ENCODE assay signal across 9 mouse cellular contexts in genomic region chr2:43787141-43787540, GRCm38 (mm10). TPM values are rescaled to one million over a fixed set of nuclear protein-coding genes. Genes with fewer than 3 reads are reported as not detected.
DNase-seq lines count a peak whose midpoint lies in the region; ATAC-seq and TF ChIP-seq lines count a peak whose summit lies in the region.
"Had no signal": no experiment of that assay in that cellular context is flagged by ENCODE, and none has a peak within 500 bp of the region (broad histone marks: within the 10 kb centered on the region; RNA-seq: fewer than 3 reads in every experiment).

No protein-coding gene starts in this region.

- TF ChIP-seq POLR2A in cerebellum, adult 2 months (IDR thresholded peaks at IDR 0.05; ENCODE audit: borderline replicate concordance, insufficient read depth, low read length): no peak

- in situ Hi-C loops in ES-E14 (cut with MboI; ENCODE audit: low sequenced_read_pairs in 2 of 2, unreplicated experiment in 2 of 2): no loop called here

- TF ChIP-seq EP300 in heart, postnatal 0 days (IDR thresholded peaks at IDR 0.05; ENCODE audit: low read depth): no peak

- H3K9ac ChIP-seq in heart, postnatal 0 days (replicated peaks; ENCODE audit: low read depth, low read length): no peak overlapping the region
- H3K9ac ChIP-seq in heart, embryonic 11.5 days (ENCODE audit: low read depth, low read length): no peak overlapping the region
- no peak overlapping the region for H3K9ac ChIP-seq in ES-E14 (ENCODE audit: insufficient read depth, low read depth, low read length, poor library complexity, severe bottlenecking)
- no peak overlapping the region for H3K9ac ChIP-seq in midbrain, embryonic 16.5 days (ENCODE audit: low read depth, low read length)

- no peak overlapping the region for H3K4me3 ChIP-seq in heart, postnatal 0 days (ENCODE audit: low read depth, low read length)
- H3K4me3 ChIP-seq in heart, embryonic 11.5 days (ENCODE audit: low read depth, low read length): no peak overlapping the region
- H3K4me3 ChIP-seq in ES-E14 (ENCODE audit: insufficient read depth in 1 of 2, low read depth in 1 of 2, low read length in 2 of 2, poor library complexity in 1 of 2, severe bottlenecking in 1 of 2): no peak overlapping the region
- H3K4me3 ChIP-seq in cerebellum, adult 2 months (replicated peaks; ENCODE audit: insufficient read depth, low read depth, low read length): no peak overlapping the region
- H3K4me3 ChIP-seq in midbrain, embryonic 16.5 days (ENCODE audit: low read depth, low read length): no peak overlapping the region
- H3K4me3 ChIP-seq: megakaryocyte, embryonic 14.5 days had no signal

- H3K27me3 ChIP-seq in heart, postnatal 0 days (ENCODE audit: control insufficient read depth, insufficient read depth, low read length): no peaks in the 10 kb centered on the region
- no peaks in the 10 kb centered on the region for H3K27me3 ChIP-seq in heart, embryonic 11.5 days (ENCODE audit: control insufficient read depth, insufficient read depth, low read length)
- no peaks in the 10 kb centered on the region; the same call in 1 of the 2 replicates for H3K27me3 ChIP-seq in cerebellum, adult 2 months (ENCODE audit: control insufficient read depth, insufficient read depth, low read length)
- H3K27me3 ChIP-seq in midbrain, embryonic 16.5 days (ENCODE audit: control insufficient read depth, insufficient read depth, low read depth, low read length): no peaks in the 10 kb centered on the region
- H3K27me3 ChIP-seq: megakaryocyte, embryonic 14.5 days had no signal

- ATAC-seq in heart, postnatal 0 days (ENCODE audit: insufficient read depth, low read depth): no peak; the same call in 1 of the 2 replicates
- no peak; the same call in 1 of the 2 replicates for ATAC-seq in heart, embryonic 11.5 days (replicated peaks; ENCODE audit: insufficient number of reproducible peaks, low FRiP score, low TSS enrichment)
- ATAC-seq in midbrain, embryonic 16.5 days: peak; percentile 95

- H3K9me3 ChIP-seq in heart, postnatal 0 days (replicated peaks; ENCODE audit: control insufficient read depth, low read length): no peaks in the 10 kb centered on the region
- H3K9me3 ChIP-seq in heart, embryonic 11.5 days (replicated peaks; ENCODE audit: control insufficient read depth, low read length): no peaks in the 10 kb centered on the region
- no peaks in the 10 kb centered on the region for H3K9me3 ChIP-seq in ES-E14 (ENCODE audit: control insufficient read depth, insufficient read depth, low read depth, low read length)
- H3K9me3 ChIP-seq in midbrain, embryonic 16.5 days (replicated peaks; ENCODE audit: control insufficient read depth, low read length, poor library complexity, severe bottlenecking): no peaks in the 10 kb centered on the region
- H3K9me3 ChIP-seq: megakaryocyte, embryonic 14.5 days had no signal

- DNase-seq in heart, postnatal 0 days (ENCODE audit: low spot score): no peak
- DNase-seq in ES-E14 (ENCODE audit: low read depth, low spot score): peak; percentile 3
- DNase-seq in cerebellum, adult 2 months: peak; percentile 27 to 40
- peak; percentile 26 to 51 for DNase-seq in frontal cortex, postnatal 10 days (ENCODE audit: low spot score in 2 of 2)
- DNase-seq in layer of hippocampus, adult 9-11 months: peak; percentile 34
- DNase-seq in urinary bladder, postnatal 10 days (ENCODE audit: low spot score): no peak

- WGBS in heart, postnatal 0 days: 44% methylated on average over 12 of the region's 12 CpGs
- 45% methylated on average over 12 of the region's 12 CpGs for WGBS in heart, embryonic 11.5 days (ENCODE audit: insufficient replicate concordance)
- WGBS in cerebellum, adult 2 months: 43% methylated on average over 12 of the region's 12 CpGs
- 42% methylated on average over 12 of the region's 12 CpGs for WGBS in midbrain, embryonic 16.5 days

- TF ChIP-seq CTCF in heart, postnatal 0 days (IDR thresholded peaks at IDR 0.05; ENCODE audit: low read depth): peak; percentile 59
- TF ChIP-seq CTCF in cerebellum, adult 2 months (IDR thresholded peaks at IDR 0.05; ENCODE audit: borderline replicate concordance, insufficient read depth, low read depth, low read length): peak; percentile 78

- H3K27ac ChIP-seq in heart, postnatal 0 days (ENCODE audit: low read depth): no peak overlapping the region
- no peak overlapping the region for H3K27ac ChIP-seq in heart, embryonic 11.5 days (ENCODE audit: low read depth, low read length)
- no peak overlapping the region for H3K27ac ChIP-seq in ES-E14 (ENCODE audit: insufficient read depth, low read depth, low read length, poor library complexity, severe bottlenecking)
- H3K27ac ChIP-seq in cerebellum, adult 2 months (ENCODE audit: insufficient read depth, low read length): no peak overlapping the region
- H3K27ac ChIP-seq in midbrain, embryonic 16.5 days (ENCODE audit: low read length): no peak overlapping the region

- H3K4me1 ChIP-seq in heart, postnatal 0 days (ENCODE audit: control insufficient read depth, insufficient read depth): no peaks in the 10 kb centered on the region
- H3K4me1 ChIP-seq in heart, embryonic 11.5 days (ENCODE audit: control insufficient read depth, insufficient read depth, low read length): no peaks in the 10 kb centered on the region
- H3K4me1 ChIP-seq in ES-E14 (ENCODE audit: control insufficient read depth in 2 of 2, insufficient read depth in 2 of 2, low read length in 2 of 2, poor library complexity in 1 of 2): no peaks in the 10 kb centered on the region
- H3K4me1 ChIP-seq in cerebellum, adult 2 months (ENCODE audit: control insufficient read depth, insufficient read depth, low read length): no peaks in the 10 kb centered on the region
- peaks cover 9% of the 10 kb centered on the region; the same call in 1 of the 2 replicates for H3K4me1 ChIP-seq in midbrain, embryonic 16.5 days (ENCODE audit: control insufficient read depth, insufficient read depth, low read length)

- no peak overlapping the region for H3K4me2 ChIP-seq in heart, postnatal 0 days (ENCODE audit: low read depth, low read length)
- H3K4me2 ChIP-seq in heart, embryonic 11.5 days: no peak overlapping the region
- H3K4me2 ChIP-seq in midbrain, embryonic 16.5 days (ENCODE audit: low read length): no peak overlapping the region

- H3K36me3 ChIP-seq in heart, postnatal 0 days (replicated peaks; ENCODE audit: control insufficient read depth, insufficient read depth, low read length): no peaks in the 10 kb centered on the region
- H3K36me3 ChIP-seq in heart, embryonic 11.5 days (ENCODE audit: control insufficient read depth, insufficient read depth, low read length): no peaks in the 10 kb centered on the region
- no peaks in the 10 kb centered on the region for H3K36me3 ChIP-seq in ES-E14 (ENCODE audit: control insufficient read depth, insufficient read depth, low read length, poor library complexity, severe bottlenecking)
- H3K36me3 ChIP-seq in midbrain, embryonic 16.5 days (ENCODE audit: control insufficient read depth, insufficient read depth, low read length): no peaks in the 10 kb centered on the region

TF ChIP-seq in ES-E14, 5 proteins besides CTCF, POLR2A, EP300 and RAD21:
- TF ChIP-seq CHD2 (IDR thresholded peaks at IDR 0.05; ENCODE audit: low read depth, low read length): no peak
- TF ChIP-seq ZC3H11A (IDR thresholded peaks at IDR 0.05; ENCODE audit: borderline replicate concordance, low read depth, low read length): no peak
- TF ChIP-seq MAFK (IDR thresholded peaks at IDR 0.05; ENCODE audit: insufficient read depth, low read depth, low read length): no peak
- TF ChIP-seq HCFC1 (IDR thresholded peaks at IDR 0.05; ENCODE audit: borderline replicate concordance, insufficient read depth, low read length): no peak
- no peak for TF ChIP-seq ZNF384 (IDR thresholded peaks at IDR 0.05; ENCODE audit: low read depth, low read length)

RNA-seq across cellular contexts. Expression of gene Arhgap15, which starts 38.5 kb away (rescaled TPM):
- total RNA-seq in heart, postnatal 0 days (2014; rRNA removed; ENCODE audit: low replicate concordance): 1.7 and 2.2 TPM in 2 replicates
- 0.46 and 0.55 TPM in 2 replicates for polyA plus RNA-seq in heart, postnatal 0 days (2015; fragmentation: Nextera tagmentation; extraction: Ambion mirVana)
- polyA plus RNA-seq in heart, embryonic 11.5 days (2014; fragmentation: Nextera tagmentation; extraction: Ambion mirVana): 0.43 and 0.51 TPM in 2 replicates
- not detected in 2 replicates for total RNA-seq in ES-E14 (2012; rRNA removed)
- polyA plus RNA-seq in cerebellum, adult 2 months (2012; rRNA removed): 2.3 TPM in 2 replicates
- 0.77 and 1.1 TPM in 2 replicates for polyA plus RNA-seq in midbrain, embryonic 16.5 days (2015; fragmentation: Nextera tagmentation; extraction: Ambion mirVana)

Comparison
In these comparisons a context has a peak if more than half of its experiments do, and no peak if none do; other contexts are left out.
1. DNase-seq: peak in ES-E14 (single experiment), cerebellum, adult 2 months (2 of 2), frontal cortex, postnatal 10 days (2 of 2) and layer of hippocampus, adult 9-11 months (single experiment); none in heart, postnatal 0 days (single experiment) and urinary bladder, postnatal 10 days (single experiment).